Mouse (Mus musculus) limb, embryonic 15.5 days (tissue): ENCODE data around the gene Mcrip2. TPM values are rescaled to one million over a fixed set of nuclear protein-coding genes. Genes with fewer than 3 reads are reported as not detected.
"Not testable (repeated sequence)": the region's sequence is repeated elsewhere in the genome, so short reads cannot be mapped to it uniquely, and the experiment has no call there.

ENCODE experiments used
- ATAC-seq: fragments of 200-750 bp; cut with Nextera tagmentation; 2 replicates; pipeline ENCODE4 v1.8.0; 2017; ENCODE audit warnings: low read depth, moderate TSS enrichment; ENCODE audit not compliant: insufficient number of reproducible peaks, low FRiP score, low TSS enrichment
- H3K27ac ChIP-seq: fragments of 300-500 bp; sonication (generic); 2 replicates; pipeline ENCODE4 v1.5.1; 2015; ENCODE audit warnings: moderate library complexity, mild to moderate bottlenecking, inconsistent platforms
- H3K27me3 ChIP-seq: fragments of 300-500 bp; sonication (generic); 2 replicates; pipeline ENCODE4 v1.6.1; 2015; ENCODE audit warnings: inconsistent platforms
- H3K36me3 ChIP-seq: fragments of 300-500 bp; sonication (generic); 2 replicates; pipeline ENCODE4 v1.6.1; 2015; ENCODE audit warnings: inconsistent platforms
- H3K4me1 ChIP-seq: fragments of 300-500 bp; sonication (generic); 2 replicates; pipeline ENCODE4 v1.6.1; 2015; ENCODE audit warnings: inconsistent platforms
- H3K4me2 ChIP-seq: fragments of 300-500 bp; sonication (generic); 2 replicates; pipeline ENCODE4 v1.6.1; 2015; ENCODE audit warnings: mild to moderate bottlenecking, inconsistent platforms
- H3K4me3 ChIP-seq: fragments of 300-500 bp; sonication (generic); 2 replicates; pipeline ENCODE4 v1.5.1; 2015; ENCODE audit warnings: mild to moderate bottlenecking, inconsistent platforms
- H3K9ac ChIP-seq: fragments of 300-500 bp; sonication (generic); 2 replicates; pipeline ENCODE4 v1.6.1; 2015; ENCODE audit warnings: inconsistent platforms
- H3K9me3 ChIP-seq: fragments of 300-500 bp; sonication (generic); 2 replicates; pipeline ENCODE4 v1.6.1; 2016; ENCODE audit warnings: inconsistent platforms
- WGBS: fragments of 180-500 bp; shearing (Covaris S2); methylation state at CpG from one replicate; pipeline ENCODE4 v1.1.7; 2015; 5-methylcytosine and 5-hydroxymethylcytosine counted together
- polyA plus RNA-seq: library from polyadenylated mRNA; unstranded; fragments of >200 nt; fragmentation: Nextera tagmentation; extraction: Ambion mirVana; gene quantifications from 2 replicates; pipeline ENCODE4 v1.2.1, GENCODE M21; 2015

Mcrip2 gene
- polyA plus RNA-seq, 1 experiment from 2014 or later, result 16.7 TPM

GRCm38 (mm10) chr17:25872676-25873075, 4.1 kb upstream of the Mcrip2 start:
- Histone ChIP-seq H3K9me3 (no peaks in the 10 kb centered on the region), H3K4me2 (no peak overlapping the region), H3K4me3 (no peak overlapping the region), H3K4me1 (peaks cover 36% of the 10 kb centered on the region), H3K36me3 (peaks cover under 1% of the 10 kb centered on the region), H3K9ac (no peak overlapping the region), H3K27me3 (no peaks in the 10 kb centered on the region), H3K27ac (no peak overlapping the region)
- 78% methylated on average over 3 of the region's 3 CpGs for WGBS
- no peak for ATAC-seq

GRCm38 (mm10) chr17:25871566-25871965, 3.0 kb upstream of the Mcrip2 start:
- H3K9ac ChIP-seq, H3K4me2 ChIP-seq, H3K27ac ChIP-seq, H3K9me3 ChIP-seq, H3K4me3 ChIP-seq, ATAC-seq, H3K36me3 ChIP-seq, H3K27me3 ChIP-seq: not testable (repeated sequence)
- peaks cover 34% of the 10 kb centered on the region for H3K4me1 ChIP-seq

- H3K4me3 ChIP-seq, result no peak overlapping the region
- H3K27me3 ChIP-seq, result no peaks in the 10 kb centered on the region
- H3K9ac ChIP-seq, result no peak overlapping the region
- no peaks in the 10 kb centered on the region for H3K36me3 ChIP-seq
- no peak overlapping the region for H3K4me2 ChIP-seq
- no peaks in the 10 kb centered on the region for H3K9me3 ChIP-seq
- no peak overlapping the region for H3K27ac ChIP-seq
- WGBS, result 85% methylated on average over 2 of the region's 2 CpGs
- ATAC-seq, result no peak
- H3K4me1 ChIP-seq, result peaks cover 25% of the 10 kb centered on the region
Observed at GRCm38 (mm10) chr17:25869954-25870353, 1.4 kb upstream of the Mcrip2 start.

GRCm38 (mm10) chr17:25869498-25869897, 934 bp upstream of the Mcrip2 start:
- no peaks in the 10 kb centered on the region for H3K27me3 ChIP-seq
- no peak overlapping the region for H3K4me3 ChIP-seq
- 89% methylated on average over 8 of the region's 8 CpGs for WGBS
- no peak overlapping the region for H3K27ac ChIP-seq
- H3K4me2 ChIP-seq, result no peak overlapping the region
- no peak for ATAC-seq
- H3K4me1 ChIP-seq, result peaks cover 23% of the 10 kb centered on the region
- H3K9me3 ChIP-seq, result no peaks in the 10 kb centered on the region
- no peaks in the 10 kb centered on the region for H3K36me3 ChIP-seq
- H3K9ac ChIP-seq, result no peak overlapping the region

- 1% methylated on average over 42 of the region's 42 CpGs for WGBS
- peak overlapping the region; percentile 99 for H3K4me2 ChIP-seq
- ATAC-seq, result peak; percentile 26; the same call in 1 of the 2 replicates
- H3K27me3 ChIP-seq, result no peaks in the 10 kb centered on the region
- H3K4me3 ChIP-seq, result peak overlapping the region; percentile 87
- peak overlapping the region; percentile 57 for H3K9ac ChIP-seq
- peak overlapping the region; percentile 76; the same call in 1 of the 2 replicates for H3K27ac ChIP-seq
- no peaks in the 10 kb centered on the region for H3K9me3 ChIP-seq
- H3K4me1 ChIP-seq, result peaks cover 17% of the 10 kb centered on the region
- no peaks in the 10 kb centered on the region for H3K36me3 ChIP-seq
Observed at GRCm38 (mm10) chr17:25867836-25868600, 546 bp downstream of the Mcrip2 start.

- no peak overlapping the region for H3K9ac ChIP-seq
Observed at GRCm38 (mm10) chr17:25867509-25867835, 1.1 kb downstream of the Mcrip2 start.

GRCm38 (mm10) chr17:25866172-25866571, 2.4 kb downstream of the Mcrip2 start:
- 94% methylated on average over 3 of the region's 3 CpGs for WGBS
- Histone ChIP-seq H3K4me3 (no peak overlapping the region), H3K27ac (no peak overlapping the region), H3K4me1 (peaks cover 17% of the 10 kb centered on the region), H3K36me3 (no peaks in the 10 kb centered on the region), H3K27me3 (no peaks in the 10 kb centered on the region), H3K4me2 (no peak overlapping the region), H3K9ac (no peak overlapping the region), H3K9me3 (no peaks in the 10 kb centered on the region)
- no peak for ATAC-seq

More at GRCm38 (mm10) chr17:25867509-25867835, 1.1 kb downstream of the Mcrip2 start:
- WGBS, result 12% methylated on average over 7 of the region's 7 CpGs
- H3K4me1 ChIP-seq, result peaks cover 17% of the 10 kb centered on the region
- H3K9me3 ChIP-seq, result no peaks in the 10 kb centered on the region
- peak overlapping the region; percentile 99 for H3K4me2 ChIP-seq
- no peaks in the 10 kb centered on the region for H3K27me3 ChIP-seq
- no peak overlapping the region for H3K27ac ChIP-seq
- peak overlapping the region; percentile 87 for H3K4me3 ChIP-seq
- no peaks in the 10 kb centered on the region for H3K36me3 ChIP-seq
- ATAC-seq, result no peak

- no peaks in the 10 kb centered on the region for H3K27me3 ChIP-seq
- H3K9me3 ChIP-seq, result no peaks in the 10 kb centered on the region
- peaks cover 26% of the 10 kb centered on the region for H3K4me1 ChIP-seq
- 85% methylated on average over 11 of the region's 11 CpGs for WGBS
- H3K4me3 ChIP-seq, result no peak overlapping the region
- ATAC-seq, result no peak
- no peak overlapping the region for H3K9ac ChIP-seq
- H3K27ac ChIP-seq, result no peak overlapping the region
- H3K4me2 ChIP-seq, result no peak overlapping the region
- no peaks in the 10 kb centered on the region for H3K36me3 ChIP-seq
Observed at GRCm38 (mm10) chr17:25865288-25865687, 3.3 kb downstream of the Mcrip2 start.

GRCm38 (mm10) chr17:25864311-25864710, 4.3 kb downstream of the Mcrip2 start:
- no peaks in the 10 kb centered on the region for H3K36me3 ChIP-seq
- H3K4me1 ChIP-seq, result peaks cover 28% of the 10 kb centered on the region
- H3K27ac ChIP-seq, result no peak overlapping the region
- no peak for ATAC-seq
- no peaks in the 10 kb centered on the region for H3K27me3 ChIP-seq
- no peaks in the 10 kb centered on the region for H3K9me3 ChIP-seq
- H3K9ac ChIP-seq, result no peak overlapping the region
- WGBS, result 90% methylated on average over 14 of the region's 14 CpGs
- no peak overlapping the region for H3K4me2 ChIP-seq
- no peak overlapping the region for H3K4me3 ChIP-seq

GRCm38 (mm10) chr17:25863681-25864080, 4.9 kb downstream of the Mcrip2 start:
- no peak overlapping the region for H3K4me3 ChIP-seq
- no peak overlapping the region for H3K4me2 ChIP-seq
- no peaks in the 10 kb centered on the region for H3K9me3 ChIP-seq
- H3K36me3 ChIP-seq, result no peaks in the 10 kb centered on the region
- no peak for ATAC-seq
- WGBS, result 86% methylated on average over 6 of the region's 6 CpGs
- H3K4me1 ChIP-seq, result peaks cover 23% of the 10 kb centered on the region
- no peak overlapping the region for H3K27ac ChIP-seq
- H3K9ac ChIP-seq, result no peak overlapping the region
- no peaks in the 10 kb centered on the region for H3K27me3 ChIP-seq

GRCm38 (mm10) chr17:25861704-25862612, 6.6 kb downstream of the Mcrip2 start:
- WGBS, result 10% methylated on average over 6 of the region's 6 CpGs
- H3K4me2 ChIP-seq, result peak overlapping the region; percentile 81
- peak overlapping the region; percentile 71 for H3K9ac ChIP-seq
- H3K27me3 ChIP-seq, result no peaks in the 10 kb centered on the region
- H3K4me1 ChIP-seq, result peaks cover 11% of the 10 kb centered on the region
- peak overlapping the region; percentile 64 for H3K4me3 ChIP-seq
- ATAC-seq, result no peak
- H3K36me3 ChIP-seq, result no peaks in the 10 kb centered on the region
- peak overlapping the region; percentile 87 for H3K27ac ChIP-seq
- no peaks in the 10 kb centered on the region for H3K9me3 ChIP-seq
